Mouse (Mus musculus): ENCODE results near the gene Ltc4s.

- no peak for TF ChIP-seq MAX (IDR thresholded peaks at IDR 0.05)
- TF ChIP-seq CTCF (IDR thresholded peaks at IDR 0.05; ENCODE audit: control insufficient read depth, insufficient read depth, insufficient read length), result no peak
- no peak for TF ChIP-seq CEBPB (IDR thresholded peaks at IDR 0.05; ENCODE audit: low read depth)
- no peak for TF ChIP-seq USF1 (IDR thresholded peaks at IDR 0.05; ENCODE audit: low read depth)
Observed at GRCm38 (mm10) chr11:50263198-50263597, 24.8 kb upstream of the Ltc4s start.

All from C2C12 (cell line).